Mouse (Mus musculus) liver, adult 2 months (tissue): Measurements from ENCODE around the gene Mnat1.

Source experiments
- CTCF ChIP-seq: fragments of 200-500 bp; IDR thresholded peaks from 2 replicates; pipeline ENCODE4 v1.5.1; 2011; ENCODE audit warnings: low read depth, low read length, control low read depth
- POLR2A ChIP-seq: fragments of 200-500 bp; IDR thresholded peaks from 2 replicates; pipeline ENCODE4 v1.6.1; 2011; ENCODE audit warnings: low read length, control low read depth; ENCODE audit not compliant: insufficient read depth; ENCODE audit errors: extremely low read depth

- TF ChIP-seq POLR2A (no peak), CTCF (no peak)
Measured at GRCm38 (mm10) chr12:73088500-73088899, 35.0 kb upstream of the Mnat1 start.
